Mouse (Mus musculus): ENCODE data around the gene Ralgps1. TPM values are rescaled to one million over a fixed set of nuclear protein-coding genes. Genes with fewer than 3 reads are reported as not detected.
A peak's percentile ranks its signal among the peaks of the same experiment; 100 is the strongest.

Ralgps1 gene
- polyA plus RNA-seq, 1 experiment from 2014 or later = 3.8 TPM

DNA sequence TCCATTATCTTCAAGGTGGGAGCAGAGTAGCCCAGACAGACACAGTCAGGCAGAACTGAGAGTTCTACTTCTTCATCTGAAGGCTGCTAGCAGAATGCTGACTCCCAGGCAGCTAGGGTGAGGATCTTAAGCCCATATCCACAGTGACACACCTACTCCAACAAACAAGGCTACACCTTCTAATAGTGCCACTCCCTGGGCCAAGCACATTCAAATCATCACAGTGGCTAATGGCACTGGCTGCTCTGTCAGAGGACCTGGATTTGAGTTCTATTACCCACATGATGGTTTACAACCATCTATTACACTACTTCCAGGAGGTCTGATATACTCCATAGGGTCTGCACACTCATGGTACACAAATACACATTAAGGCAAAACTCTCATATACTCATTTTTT lies 21.7 kb upstream of the Ralgps1 start:
- no peak for DNase-seq (ENCODE audit: low spot score)
- H3K4me1 ChIP-seq = no peaks in the 10 kb centered on the region
- H3K36me3 ChIP-seq = no peaks in the 10 kb centered on the region
- H3K27me3 ChIP-seq (ENCODE audit: low read depth, poor library complexity, severe bottlenecking) = no peaks in the 10 kb centered on the region
- H3K4me3 ChIP-seq = no peak overlapping the region
- H3K27ac ChIP-seq = no peak overlapping the region
- H3K9me3 ChIP-seq (replicated peaks) = no peaks in the 10 kb centered on the region; the same call in 1 of the 2 replicates

DNA sequence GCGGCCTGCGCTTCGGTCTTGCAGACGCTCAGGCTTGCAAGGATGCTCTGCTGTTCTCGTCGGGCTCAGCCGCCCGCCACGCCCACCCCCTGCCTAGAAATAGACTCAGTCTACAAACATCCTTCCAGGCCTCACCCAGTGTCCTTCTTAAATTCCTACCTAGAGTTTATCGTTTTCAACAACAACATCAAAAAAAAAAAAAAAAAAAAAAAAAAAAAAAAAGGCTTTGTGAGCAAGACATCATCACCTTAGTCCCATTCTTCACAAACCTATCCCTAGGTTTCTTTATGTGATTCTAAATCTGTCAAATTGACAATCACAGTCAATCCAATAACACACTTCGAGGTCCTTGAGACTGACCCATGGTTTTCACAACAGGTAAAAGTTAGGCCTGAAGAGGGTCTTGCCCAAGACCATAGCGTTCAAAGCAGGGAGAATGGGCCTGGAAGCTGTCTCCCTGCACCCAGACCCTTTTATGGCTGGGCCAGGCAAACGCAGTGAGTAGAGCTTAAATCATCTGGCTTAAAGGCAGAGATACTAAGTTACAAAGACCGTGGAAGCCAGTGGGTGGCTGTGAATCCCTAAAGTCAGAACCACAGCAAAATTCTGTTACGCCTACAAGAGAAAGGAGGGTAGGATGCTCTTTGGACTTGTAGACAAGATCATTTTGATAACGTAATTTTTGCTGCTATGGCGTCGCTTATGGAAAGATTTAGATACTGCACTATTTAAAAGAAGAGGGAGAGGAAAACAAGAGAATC lies 542 bp upstream of the Ralgps1 start:
- no peaks in the 10 kb centered on the region for H3K36me3 ChIP-seq
- peaks cover 8% of the 10 kb centered on the region for H3K4me1 ChIP-seq
- 31% methylated on average over 18 of the region's 18 CpGs for WGBS
- no peaks in the 10 kb centered on the region for H3K9me3 ChIP-seq (replicated peaks)
- H3K4me3 ChIP-seq = peak overlapping the region; percentile 71
- no peak for DNase-seq (ENCODE audit: low spot score)
- no peaks in the 10 kb centered on the region for H3K27me3 ChIP-seq (ENCODE audit: low read depth, poor library complexity, severe bottlenecking)
- H3K27ac ChIP-seq = no peak overlapping the region; the same call in 1 of the 2 replicates

DNA sequence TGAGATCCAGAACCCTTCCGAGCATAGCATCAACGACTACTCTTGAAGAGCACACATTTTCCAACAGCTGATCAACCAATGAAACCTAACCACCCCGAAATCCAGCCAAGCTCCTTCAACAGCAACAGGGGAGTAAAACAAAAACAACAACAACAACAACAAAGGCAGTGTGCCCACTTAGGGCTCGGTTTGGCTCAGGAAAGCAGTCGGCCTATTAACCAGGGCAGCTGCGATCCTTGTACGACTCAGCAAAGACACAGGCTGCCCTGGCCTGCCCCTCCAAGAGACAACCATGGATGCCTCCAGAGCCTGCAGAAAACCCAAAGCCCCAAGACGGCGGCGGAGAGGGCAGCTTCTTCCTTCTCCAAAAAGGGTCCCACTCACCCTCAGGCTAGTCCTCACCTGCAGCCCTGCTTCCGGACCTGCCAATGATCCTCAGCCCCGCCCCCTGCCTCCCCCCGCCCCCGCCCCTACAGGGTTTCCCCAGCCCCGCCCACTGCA lies 960 bp downstream of the Ralgps1 start:
- peak overlapping the region; percentile 71 for H3K4me3 ChIP-seq
- no peak for DNase-seq (ENCODE audit: low spot score)
- H3K27ac ChIP-seq = peak overlapping the region; percentile 25; the same call in 1 of the 2 replicates
- 13% methylated on average over 14 of the region's 15 CpGs for WGBS
- H3K36me3 ChIP-seq = no peaks in the 10 kb centered on the region
- no peaks in the 10 kb centered on the region for H3K27me3 ChIP-seq (ENCODE audit: low read depth, poor library complexity, severe bottlenecking)
- H3K4me1 ChIP-seq = peaks cover 8% of the 10 kb centered on the region
- no peaks in the 10 kb centered on the region for H3K9me3 ChIP-seq (replicated peaks)

DNA sequence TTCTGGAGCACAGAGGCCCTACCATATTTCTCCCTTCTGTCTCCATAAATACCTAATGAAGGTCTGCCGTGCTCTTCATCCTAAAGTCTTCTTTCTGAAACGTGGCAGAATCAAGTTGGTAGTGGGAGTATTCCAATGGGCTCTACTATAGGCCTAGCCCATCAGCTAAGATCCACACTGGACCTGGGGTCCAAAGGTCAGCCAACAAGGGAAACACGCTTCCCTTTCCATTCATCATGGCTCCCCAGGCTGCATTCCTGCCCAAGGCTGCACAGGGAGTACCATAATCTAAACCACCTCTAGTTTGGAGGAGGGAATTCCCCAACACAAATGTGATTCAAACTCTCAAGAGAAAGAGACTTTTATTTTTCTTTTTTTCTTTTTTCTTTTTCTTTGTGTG lies 1.8 kb downstream of the Ralgps1 start:
- Histone ChIP-seq H3K4me1 (peaks cover 8% of the 10 kb centered on the region), H3K4me3 (no peak overlapping the region), H3K27me3 (ENCODE audit: low read depth, poor library complexity, severe bottlenecking) (no peaks in the 10 kb centered on the region), H3K9me3 (replicated peaks) (no peaks in the 10 kb centered on the region), H3K27ac (no peak overlapping the region), H3K36me3 (no peaks in the 10 kb centered on the region)
- DNase-seq (ENCODE audit: low spot score) = no peak
- 77% methylated on average over 3 of the region's 3 CpGs for WGBS

DNA sequence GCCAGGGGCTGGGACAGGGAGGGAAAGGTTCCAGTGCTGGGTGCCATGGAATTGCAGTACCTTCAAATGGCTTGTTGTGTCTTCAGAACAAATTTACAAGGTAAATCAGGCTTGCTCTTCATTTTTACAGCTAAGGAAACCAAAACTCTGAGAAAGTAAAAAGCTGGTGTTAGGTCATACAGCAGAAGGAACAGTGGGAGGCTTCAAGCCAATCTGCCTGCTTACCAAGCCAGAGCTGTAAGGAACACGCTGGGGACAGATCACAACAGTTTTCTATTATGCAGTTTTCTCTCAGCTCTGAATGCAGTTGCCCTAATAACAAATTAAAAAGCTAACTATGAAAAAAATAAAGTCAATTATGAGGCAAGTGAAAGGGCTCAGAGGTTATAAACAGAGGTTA lies 2.8 kb downstream of the Ralgps1 start:
- peaks cover 8% of the 10 kb centered on the region for H3K4me1 ChIP-seq
- H3K36me3 ChIP-seq = no peaks in the 10 kb centered on the region
- no peak overlapping the region for H3K27ac ChIP-seq
- H3K4me3 ChIP-seq = no peak overlapping the region
- DNase-seq (ENCODE audit: low spot score) = no peak
- no peaks in the 10 kb centered on the region for H3K9me3 ChIP-seq (replicated peaks)
- 84% methylated on average over 1 of the region's 1 CpGs for WGBS
- H3K27me3 ChIP-seq (ENCODE audit: low read depth, poor library complexity, severe bottlenecking) = no peaks in the 10 kb centered on the region

DNA sequence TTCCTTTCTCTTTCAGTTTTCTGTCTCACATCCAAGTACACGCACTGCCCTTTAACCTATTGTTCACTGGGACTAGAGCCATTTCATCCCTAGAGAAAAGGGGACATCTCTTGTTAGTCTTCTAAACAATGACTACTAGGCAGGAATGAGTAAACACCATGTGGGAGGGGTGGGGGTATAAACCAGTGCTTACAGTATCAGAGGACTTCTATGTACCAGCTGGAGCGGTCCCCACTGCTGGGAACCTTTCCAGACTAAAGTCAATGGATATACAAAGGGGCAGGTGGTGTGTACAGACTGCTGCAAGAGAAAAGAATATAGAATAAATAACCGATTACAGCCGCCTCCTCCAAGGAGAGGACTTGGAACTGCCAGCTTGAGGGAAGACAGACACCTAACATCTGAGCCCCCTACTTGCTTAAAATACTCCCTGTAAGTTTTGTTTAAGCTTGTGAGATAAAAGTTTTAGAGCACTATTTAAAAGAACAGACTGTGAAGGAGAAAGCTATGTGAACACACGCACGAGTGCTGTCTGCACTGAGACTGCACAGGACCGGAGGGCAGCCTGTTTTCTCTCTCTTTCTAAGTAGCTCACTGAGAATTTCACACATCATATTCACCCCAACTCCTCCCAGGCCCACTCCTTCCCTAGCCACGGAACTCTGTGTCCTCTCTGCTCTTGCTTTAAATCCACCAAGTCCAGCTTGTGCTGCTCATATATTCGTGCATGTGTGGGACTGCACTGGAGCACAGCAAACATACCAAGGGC lies 5.4 kb downstream of the Ralgps1 start:
- Histone ChIP-seq H3K36me3 (no peaks in the 10 kb centered on the region), H3K27me3 (ENCODE audit: low read depth, poor library complexity, severe bottlenecking) (no peaks in the 10 kb centered on the region), H3K9me3 (replicated peaks) (no peaks in the 10 kb centered on the region), H3K4me3 (no peak overlapping the region), H3K27ac (no peak overlapping the region), H3K4me1 (peaks cover 10% of the 10 kb centered on the region)
- DNase-seq (ENCODE audit: low spot score) = no peak
- 83% methylated on average over 9 of the region's 9 CpGs for WGBS

DNA sequence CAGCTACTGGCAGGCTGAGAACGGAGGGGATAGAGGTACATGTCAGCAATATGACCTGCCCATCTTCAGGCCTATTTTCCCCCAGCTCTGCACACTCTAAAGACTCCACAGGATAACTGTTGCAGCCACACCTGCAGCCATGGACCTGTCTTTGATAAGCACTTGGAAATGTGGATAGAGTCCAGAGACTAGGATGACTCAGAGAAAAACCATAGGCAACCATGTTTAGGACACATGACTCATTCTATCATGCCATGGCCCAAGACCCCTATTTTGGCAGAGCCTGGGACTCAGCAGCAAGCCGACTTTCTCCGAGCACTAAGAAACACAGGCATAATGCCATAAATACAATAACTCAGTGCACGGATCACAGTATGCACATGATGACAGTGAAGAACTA lies 6.6 kb downstream of the Ralgps1 start:
- 93% methylated on average over 4 of the region's 4 CpGs for WGBS

DNA sequence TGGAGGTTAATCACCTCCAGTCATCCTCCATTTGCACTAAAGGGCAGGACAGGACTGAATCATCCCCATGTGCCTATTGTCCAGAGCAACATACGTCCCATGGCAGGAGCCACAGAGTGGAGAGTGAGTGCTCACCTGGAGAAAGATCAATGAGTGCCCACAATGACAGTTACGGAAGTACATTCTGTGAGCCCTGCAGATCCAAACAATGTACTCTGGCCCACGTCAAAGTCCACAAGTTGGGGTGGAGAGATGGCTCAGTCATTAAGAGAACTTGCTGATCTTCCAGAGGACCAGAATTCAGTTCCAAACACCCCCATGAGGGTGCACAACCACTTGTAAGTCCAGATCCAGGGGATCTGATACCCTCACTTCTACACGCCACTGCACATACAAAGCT lies 7.4 kb downstream of the Ralgps1 start:
- Histone ChIP-seq H3K27ac (no peak overlapping the region), H3K27me3 (ENCODE audit: low read depth, poor library complexity, severe bottlenecking) (no peaks in the 10 kb centered on the region), H3K4me3 (no peak overlapping the region), H3K36me3 (no peaks in the 10 kb centered on the region), H3K4me1 (0 out of 2 replicates have a peak, but pooled peaks cover 5% of the 10 kb centered on the region), H3K9me3 (replicated peaks) (no peaks in the 10 kb centered on the region)
- WGBS = 84% methylated on average over 4 of the region's 4 CpGs
- DNase-seq (ENCODE audit: low spot score) = no peak

More for the DNA sequence above, 6.6 kb downstream of the Ralgps1 start:
- Histone ChIP-seq H3K4me3 (no peak overlapping the region), H3K9me3 (replicated peaks) (no peaks in the 10 kb centered on the region), H3K36me3 (no peaks in the 10 kb centered on the region), H3K27ac (no peak overlapping the region), H3K4me1 (0 out of 2 replicates have a peak, but pooled peaks cover 5% of the 10 kb centered on the region), H3K27me3 (ENCODE audit: low read depth, poor library complexity, severe bottlenecking) (no peaks in the 10 kb centered on the region)
- DNase-seq (ENCODE audit: low spot score) = no peak

DNA sequence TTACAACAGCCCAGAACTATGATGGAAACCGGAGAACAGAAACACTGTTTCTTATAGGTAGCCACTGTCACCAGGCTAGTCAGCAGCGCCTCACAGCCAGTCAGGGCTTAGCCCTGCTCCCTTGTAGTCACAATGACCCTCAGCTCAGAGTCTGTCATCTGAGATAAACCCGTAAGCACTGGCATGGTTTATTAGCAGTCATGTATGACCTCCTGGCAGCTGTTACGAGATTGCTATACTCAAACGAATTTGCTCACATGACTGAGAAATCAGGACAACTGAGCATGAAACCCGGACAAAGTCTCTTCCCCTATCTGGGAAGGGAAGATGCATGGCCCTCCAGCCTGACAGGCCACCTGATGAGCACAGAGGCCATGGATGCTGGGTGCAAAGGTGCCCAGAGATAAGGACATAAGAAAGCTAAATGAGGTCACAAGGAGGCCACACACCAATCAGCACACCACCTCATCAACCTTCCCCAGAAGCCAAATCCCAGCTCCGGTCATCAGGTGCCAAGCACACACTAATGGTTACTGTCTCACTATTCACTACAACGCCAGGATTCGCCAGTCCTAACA lies 10.1 kb downstream of the Ralgps1 start:
- DNase-seq (ENCODE audit: low spot score) = no peak
- Histone ChIP-seq H3K27me3 (ENCODE audit: low read depth, poor library complexity, severe bottlenecking) (no peaks in the 10 kb centered on the region), H3K27ac (no peak overlapping the region), H3K9me3 (replicated peaks) (no peaks in the 10 kb centered on the region), H3K4me3 (no peak overlapping the region), H3K36me3 (no peaks in the 10 kb centered on the region), H3K4me1 (0 out of 2 replicates have a peak, but pooled peaks cover 5% of the 10 kb centered on the region)
- 75% methylated on average over 9 of the region's 9 CpGs for WGBS

DNA sequence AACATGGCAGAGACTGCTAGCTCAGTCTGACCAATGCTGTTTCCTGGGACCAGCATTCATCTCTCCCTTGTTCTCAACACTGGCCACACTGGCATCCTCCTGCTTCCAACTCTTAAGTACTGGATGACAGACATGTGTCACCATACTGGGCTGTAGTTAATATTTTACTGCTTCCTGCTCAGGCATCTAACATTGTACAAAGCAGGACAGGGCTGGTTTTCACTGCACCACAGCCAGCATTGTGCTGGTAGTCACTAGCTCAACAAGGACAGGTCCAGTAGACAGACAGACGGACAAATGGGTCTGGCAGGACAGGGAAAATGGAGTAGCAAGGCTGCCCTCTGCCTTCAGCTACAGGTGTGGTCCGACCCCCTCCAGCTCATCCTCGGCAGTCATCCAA lies 10.7 kb downstream of the Ralgps1 start:
- Histone ChIP-seq H3K27ac (no peak overlapping the region), H3K36me3 (no peaks in the 10 kb centered on the region), H3K27me3 (ENCODE audit: low read depth, poor library complexity, severe bottlenecking) (no peaks in the 10 kb centered on the region), H3K4me1 (0 out of 2 replicates have a peak, but pooled peaks cover 5% of the 10 kb centered on the region), H3K9me3 (replicated peaks) (no peaks in the 10 kb centered on the region), H3K4me3 (no peak overlapping the region)
- WGBS = 75% methylated on average over 3 of the region's 3 CpGs
- no peak for DNase-seq (ENCODE audit: low spot score)

DNA sequence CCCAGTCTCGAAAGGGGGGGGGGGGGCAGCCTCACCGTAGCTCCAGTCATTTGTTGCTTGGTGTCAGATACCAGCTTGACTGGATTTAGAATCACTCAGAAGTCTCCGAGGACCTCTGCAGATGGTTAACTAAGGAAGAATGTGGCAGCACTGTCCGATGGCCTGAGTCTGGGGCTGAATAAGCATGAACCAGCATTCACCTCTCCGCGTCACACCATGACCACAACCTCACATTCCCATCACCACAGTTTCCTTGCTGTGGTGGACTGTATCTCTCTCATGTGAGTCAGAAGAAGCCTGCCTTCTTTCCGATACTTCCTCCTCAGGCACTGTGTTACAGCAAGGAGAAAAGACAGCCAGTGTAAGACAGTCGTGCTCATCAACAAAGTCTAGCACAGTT lies 12.1 kb downstream of the Ralgps1 start:
- DNase-seq (ENCODE audit: low spot score) = no peak
- 0 out of 2 replicates have a peak, but pooled peaks cover 5% of the 10 kb centered on the region for H3K4me1 ChIP-seq
- no peak overlapping the region for H3K27ac ChIP-seq
- no peaks in the 10 kb centered on the region for H3K27me3 ChIP-seq (ENCODE audit: low read depth, poor library complexity, severe bottlenecking)
- no peaks in the 10 kb centered on the region for H3K9me3 ChIP-seq (replicated peaks)
- no peaks in the 10 kb centered on the region for H3K36me3 ChIP-seq
- 93% methylated on average over 8 of the region's 8 CpGs for WGBS
- H3K4me3 ChIP-seq = no peak overlapping the region

DNA sequence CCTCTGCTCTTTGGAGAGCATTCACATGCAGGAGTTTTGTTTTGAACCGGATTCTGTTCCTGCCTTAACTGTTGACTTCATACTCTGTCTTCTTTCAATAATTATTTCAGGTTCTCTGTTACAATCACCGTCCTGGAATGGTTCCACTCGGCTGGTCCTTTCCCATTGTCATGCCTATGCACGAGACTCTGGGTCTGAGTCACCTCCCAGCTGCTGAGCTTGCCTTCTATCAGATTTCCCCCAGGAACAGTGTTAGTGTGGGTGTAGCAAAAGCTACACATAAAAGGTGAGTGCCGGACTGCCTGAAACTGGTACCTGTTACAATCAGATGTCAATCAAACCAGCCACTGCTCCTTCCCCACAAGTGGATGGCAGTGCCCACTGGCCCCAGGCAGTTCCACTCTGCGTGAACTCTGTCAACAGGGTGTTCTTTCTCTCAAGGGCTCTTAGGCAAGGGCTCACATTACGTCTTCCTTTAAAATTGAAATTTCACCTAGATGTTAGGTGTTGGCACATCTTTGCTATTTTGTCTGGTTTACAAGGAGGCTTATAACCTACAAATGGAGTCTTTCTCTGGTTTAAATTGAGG lies 13.9 kb downstream of the Ralgps1 start:
- no peak for DNase-seq (ENCODE audit: low spot score)
- no peak overlapping the region for H3K27ac ChIP-seq
- no peaks in the 10 kb centered on the region for H3K9me3 ChIP-seq (replicated peaks)
- 0 out of 2 replicates have a peak, but pooled peaks cover 5% of the 10 kb centered on the region for H3K4me1 ChIP-seq
- WGBS = 91% methylated on average over 7 of the region's 7 CpGs
- no peaks in the 10 kb centered on the region for H3K27me3 ChIP-seq (ENCODE audit: low read depth, poor library complexity, severe bottlenecking)
- H3K36me3 ChIP-seq = no peaks in the 10 kb centered on the region
- no peak overlapping the region for H3K4me3 ChIP-seq

All from limb, embryonic 10.5 days (tissue).